Mouse (Mus musculus): ENCODE results near the gene Vax2.
A peak's percentile ranks its signal among the peaks of the same experiment; 100 is the strongest.

Gene Vax2

DNA sequence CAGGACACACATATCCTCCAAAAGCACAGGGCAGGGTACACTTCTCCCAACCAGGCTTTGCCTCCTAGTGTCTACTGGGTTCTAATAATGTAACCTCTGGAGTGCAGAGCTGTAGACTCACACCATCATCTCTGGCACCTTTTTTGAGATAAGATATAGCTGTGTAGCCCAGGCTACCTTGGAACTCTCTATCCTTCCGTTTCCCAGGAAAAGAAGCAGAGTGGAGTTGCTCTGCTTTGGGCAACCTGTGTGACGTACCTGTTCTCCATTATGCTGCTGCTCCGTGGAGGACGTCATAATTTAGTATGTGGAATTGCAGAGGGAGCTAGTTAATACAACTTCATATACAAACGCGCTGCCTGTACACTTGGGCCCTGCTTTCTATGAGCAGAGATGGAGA, 51.3 kb downstream of the Vax2 start, which contains the start of gene Ankrd53:
Gene Ankrd53 (plus strand): TSS at position 301 of the 400 bp plus-strand sequence.
- DNase-seq (ENCODE audit: low read depth in 1 of 2, low spot score in 2 of 2) = no peak

DNA sequence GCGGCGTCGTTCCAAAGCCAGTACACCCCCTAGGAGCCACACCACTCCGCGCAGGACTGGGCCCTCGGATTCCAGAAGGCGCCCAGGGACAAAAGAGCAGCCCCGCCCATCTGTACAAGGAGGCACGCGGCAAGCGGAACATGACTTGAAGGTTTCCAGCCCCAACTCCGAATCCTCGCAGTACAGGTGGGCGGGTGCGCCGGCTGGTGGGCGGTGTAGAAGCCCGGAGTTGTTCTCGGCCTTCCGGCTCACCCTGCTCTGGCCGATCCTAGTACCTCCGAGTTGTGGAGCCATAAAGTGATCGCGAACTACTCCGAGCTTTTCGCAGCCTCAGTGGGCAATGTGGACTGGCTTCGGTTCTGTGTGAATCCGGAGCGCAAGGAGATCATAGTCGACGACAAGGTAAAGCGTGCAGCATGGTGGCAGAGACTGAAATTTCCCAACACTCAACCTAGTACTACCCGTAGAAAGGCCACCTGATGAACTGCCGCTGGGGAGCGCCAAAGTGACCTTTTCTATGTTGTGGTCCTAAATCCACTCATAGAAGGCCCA, 51.9 kb downstream of the Vax2 start:
- no peak for DNase-seq (ENCODE audit: low read depth in 1 of 2, low spot score in 2 of 2)

DNA sequence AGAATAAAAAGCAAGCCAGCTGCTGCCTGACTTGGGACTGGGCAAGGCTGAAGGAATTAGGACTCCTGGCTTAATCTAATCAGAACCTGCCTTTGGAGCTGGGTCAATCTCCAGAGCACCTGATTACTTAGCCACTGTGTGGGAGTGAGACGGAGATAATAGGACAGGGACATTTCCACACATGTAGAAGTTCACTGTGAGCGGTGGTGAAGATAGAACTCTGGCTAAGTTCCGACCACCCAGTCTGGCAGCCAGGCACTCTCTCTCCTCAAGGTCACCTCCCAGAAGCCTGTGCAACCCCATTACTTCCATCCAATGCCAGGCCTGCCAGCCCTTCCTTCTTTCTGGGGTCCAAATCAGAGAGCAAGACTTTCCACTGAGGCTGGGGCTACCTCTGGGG, 55.9 kb downstream of the Vax2 start:
- DNase-seq (ENCODE audit: low read depth in 1 of 2, low spot score in 2 of 2) = no peak

DNA sequence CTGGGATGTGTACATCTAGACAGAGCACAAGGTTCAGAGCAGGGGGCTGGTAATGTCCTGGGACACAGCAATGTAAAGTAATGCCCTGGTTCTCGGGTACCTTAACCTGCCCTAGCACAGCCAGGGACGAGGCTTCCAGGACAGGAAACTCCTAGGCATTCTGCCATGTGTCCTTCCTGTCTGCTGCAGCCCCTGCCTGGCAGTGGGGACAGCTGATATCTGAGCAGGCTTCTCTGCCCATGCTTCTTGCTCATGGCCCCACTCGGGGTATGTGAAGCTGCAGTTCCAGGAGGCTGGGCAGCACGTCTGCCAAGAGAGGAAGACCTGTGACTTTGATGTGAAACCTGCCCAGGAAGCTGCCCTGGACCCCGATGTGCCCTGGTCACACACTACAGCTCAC, 57.4 kb downstream of the Vax2 start:
- no peak for DNase-seq (ENCODE audit: low read depth in 1 of 2, low spot score in 2 of 2)

DNA sequence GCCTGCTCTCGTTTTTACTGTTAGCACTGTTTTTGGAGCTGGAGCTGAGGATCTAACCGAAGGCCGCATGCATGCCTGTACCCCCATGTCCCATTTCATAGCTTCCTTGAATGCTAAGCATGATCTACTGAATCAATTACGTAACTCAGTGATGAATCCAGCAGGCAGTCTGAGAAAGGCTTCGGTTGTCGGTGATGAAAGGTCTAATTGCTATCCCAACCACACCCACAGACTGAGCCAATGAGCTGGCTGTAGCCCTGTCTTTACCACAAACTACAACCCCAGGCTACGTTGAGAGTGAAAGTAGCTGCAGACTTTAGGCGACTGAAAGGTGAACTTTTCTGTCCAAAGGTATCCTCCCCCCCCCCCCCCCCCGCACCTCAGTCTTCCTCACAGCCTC, 63.1 kb downstream of the Vax2 start:
- DNase-seq (ENCODE audit: low read depth in 1 of 2, low spot score in 2 of 2) = peak in 1 of 2 experiments; percentile 32

DNA sequence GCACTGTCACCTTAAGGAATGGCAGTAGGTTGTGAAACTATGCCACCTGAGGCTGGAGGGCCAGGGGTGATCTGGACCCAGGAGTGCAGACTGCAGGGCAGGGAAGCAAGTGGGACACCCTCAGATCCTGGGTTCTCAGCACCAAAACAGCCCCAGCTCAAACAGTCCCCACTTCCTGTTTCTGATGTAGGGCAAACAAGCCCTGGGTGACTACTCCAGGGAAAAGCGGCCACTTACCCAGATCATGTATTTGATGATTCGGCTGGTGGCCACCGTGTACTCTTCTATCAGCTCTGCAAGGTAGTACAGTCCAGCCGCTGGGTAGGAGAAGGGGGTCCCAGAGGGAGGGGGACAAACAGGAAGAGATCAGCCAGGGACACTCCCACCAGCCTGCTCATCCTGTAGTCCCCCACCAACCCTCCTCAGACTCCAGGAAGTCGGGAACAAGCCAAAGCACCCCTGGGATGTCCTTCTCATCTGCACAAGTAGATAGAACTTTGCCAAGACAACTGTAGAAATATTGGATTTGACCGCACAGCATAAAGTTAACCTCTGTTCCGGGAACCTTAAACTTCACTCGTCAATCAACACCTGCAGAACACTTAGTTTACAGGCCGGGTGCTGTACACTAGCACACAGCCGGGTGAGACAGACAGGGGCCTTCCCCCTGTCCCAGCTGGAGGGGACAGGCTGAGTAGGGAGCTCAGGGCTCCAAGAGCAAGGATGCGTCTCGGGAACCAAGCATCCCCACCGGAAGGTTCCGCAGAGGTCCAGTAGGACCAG, 63.9 kb downstream of the Vax2 start:
- peak in 1 of 2 experiments; percentile 14 for DNase-seq (ENCODE audit: low read depth in 1 of 2, low spot score in 2 of 2)

DNA sequence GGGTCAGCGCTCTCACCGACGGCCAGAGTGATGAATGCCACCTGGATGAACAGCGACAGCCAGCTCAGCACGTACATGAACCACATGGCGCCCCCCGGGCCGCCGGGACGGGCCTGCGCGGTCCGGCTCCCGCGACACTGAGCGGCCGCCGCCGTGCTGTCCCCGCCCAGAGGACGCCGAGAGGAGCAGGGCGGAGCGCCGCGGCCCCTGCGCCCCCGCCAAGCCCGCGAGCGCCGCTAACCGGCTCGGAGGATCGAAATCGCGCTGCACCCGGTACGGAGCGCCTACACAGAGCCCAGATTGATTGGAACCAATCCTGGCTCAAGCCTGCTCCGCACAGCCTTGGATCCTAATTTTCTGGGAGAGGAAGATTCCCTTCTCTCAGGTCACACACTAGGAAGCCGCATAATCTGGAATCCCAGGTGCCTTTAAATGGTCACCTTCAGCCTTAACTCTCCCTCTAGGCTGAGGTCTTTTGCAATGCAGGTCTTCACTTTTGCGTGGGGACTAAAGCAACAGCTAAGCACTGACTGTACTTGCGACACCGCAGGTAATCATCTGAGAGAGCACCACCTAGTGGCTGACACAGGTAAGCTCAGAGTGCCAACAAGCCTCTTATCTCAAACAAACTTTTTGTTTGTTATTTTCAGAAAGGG, 64.7 kb downstream of the Vax2 start, which contains the start of gene Tex261:
Gene Tex261 (minus strand): TSS at position 176 of the 656 bp plus-strand sequence.
- peak; percentile 70 to 79 for DNase-seq (ENCODE audit: low read depth in 1 of 2, low spot score in 2 of 2)

DNA sequence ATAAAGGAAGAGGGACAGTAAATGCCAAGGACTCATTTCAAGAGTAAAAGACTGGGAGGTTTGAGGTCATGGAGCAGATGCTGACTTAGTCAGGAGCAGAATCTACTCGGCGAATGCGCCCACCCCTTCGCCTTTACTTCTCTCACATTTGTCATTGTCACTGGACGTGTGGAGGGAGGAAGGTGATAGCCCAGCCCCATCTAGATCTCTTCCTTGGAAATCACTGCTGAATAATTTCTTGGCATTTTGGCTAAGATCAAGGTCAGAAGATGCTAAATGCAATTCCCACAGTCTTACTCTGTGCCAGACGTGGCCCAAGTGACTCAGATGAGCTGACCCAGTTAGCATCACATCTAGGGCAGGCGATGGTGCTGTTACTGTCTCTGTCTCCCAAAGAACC, 67.2 kb downstream of the Vax2 start:
- no peak for DNase-seq (ENCODE audit: low read depth in 1 of 2, low spot score in 2 of 2)

DNA sequence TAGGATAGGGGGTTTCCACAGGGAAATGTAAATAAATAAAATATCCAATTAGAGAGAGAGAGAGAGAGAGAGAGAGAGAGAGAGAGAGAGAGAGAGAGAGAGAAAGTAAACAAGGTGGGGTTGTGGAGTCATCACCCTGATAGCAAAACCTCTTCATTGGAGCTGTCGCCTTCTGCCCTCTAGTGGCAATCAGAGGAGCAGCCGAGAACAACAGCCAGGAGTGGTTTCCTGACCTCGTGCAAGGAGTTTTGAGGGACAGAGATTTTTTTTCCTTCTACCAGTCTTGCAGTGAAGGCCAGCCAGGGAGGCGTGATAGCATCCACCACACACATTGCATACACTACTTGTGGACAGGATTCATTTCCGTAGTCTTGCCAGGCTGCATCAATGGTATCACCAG, 68.0 kb downstream of the Vax2 start:
- peak in 1 of 2 experiments; percentile 19 for DNase-seq (ENCODE audit: low read depth in 1 of 2, low spot score in 2 of 2)

DNA sequence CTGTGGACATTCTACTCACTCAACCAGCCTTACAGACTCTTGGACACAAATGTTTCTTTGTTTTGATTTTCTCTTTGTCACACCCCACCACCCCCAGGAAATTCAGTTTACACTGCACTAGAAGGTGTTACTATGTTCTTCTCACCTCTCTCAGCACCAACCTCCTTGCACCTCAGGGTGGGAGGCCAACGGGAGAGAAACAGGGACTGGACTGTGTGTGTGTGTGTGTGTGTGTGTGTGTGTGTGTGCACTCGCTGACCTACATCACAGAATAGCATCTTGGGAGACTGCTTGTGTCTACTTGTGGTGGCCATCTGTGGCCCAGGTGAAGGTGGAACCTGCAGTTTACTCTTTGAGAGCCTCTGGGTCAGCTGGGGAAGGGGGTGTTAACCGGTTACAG, 75.4 kb downstream of the Vax2 start:
- DNase-seq (ENCODE audit: low read depth in 1 of 2, low spot score in 2 of 2) = no peak

Measured in monocyte, adult 2 months (primary cell).